Mouse (Mus musculus) c-Kit-positive CD71-positive TER-119-positive erythroid progenitor cells, embryonic 14.5 days (primary cell): ENCODE measurements around the gene Tbpl1.

Source experiments
- DNase-seq: peaks from one replicate; pipeline ENCODE4 v3.0.0-alpha.2; 2013; ENCODE audit warnings: low spot score

Tbpl1 gene

DNA sequence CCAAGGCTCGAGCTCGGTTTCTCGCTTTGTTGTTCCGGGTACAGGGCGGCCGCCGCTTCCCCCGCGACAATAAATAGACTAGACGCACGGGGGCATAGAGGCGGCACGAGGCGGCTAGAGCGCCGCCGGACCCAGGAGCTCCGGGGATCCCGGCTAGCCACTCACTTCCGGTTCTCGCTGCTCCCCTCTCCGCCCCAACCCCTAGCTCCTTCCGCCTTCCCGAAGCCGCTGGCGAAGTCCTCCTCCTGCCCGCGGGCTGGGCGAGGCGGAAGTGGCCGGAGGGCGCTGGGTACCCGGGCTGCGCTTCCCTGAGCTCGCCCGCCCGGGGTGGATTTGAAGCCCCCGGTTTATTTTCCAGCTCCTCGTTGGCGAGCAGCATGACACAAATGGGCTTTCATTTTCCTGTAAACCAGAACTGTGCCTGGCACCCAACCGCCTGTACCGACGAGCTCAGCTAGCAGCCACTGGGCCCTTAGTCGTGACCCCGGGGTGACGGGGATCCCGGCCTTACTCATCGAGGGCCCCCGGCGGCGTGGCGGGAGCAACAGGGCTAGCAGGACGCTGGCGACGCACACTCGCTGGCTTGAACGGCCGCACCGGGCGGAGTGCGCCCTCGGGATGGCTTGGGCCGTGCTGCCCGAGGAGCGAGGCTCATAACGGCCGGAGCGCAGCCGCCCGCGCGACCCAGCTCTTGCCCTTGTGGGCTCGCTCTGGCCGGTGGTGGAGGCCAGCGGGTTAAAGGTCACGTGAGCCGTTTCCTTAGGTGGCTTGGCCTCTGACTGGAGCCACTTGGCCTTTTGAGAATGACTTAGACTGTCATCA lies at the start of gene Tbpl1:
Gene Tbpl1, minus strand, starts transcription at position 667 of the 822 bp plus-strand sequence.
- peak; percentile 91 for DNase-seq

DNA sequence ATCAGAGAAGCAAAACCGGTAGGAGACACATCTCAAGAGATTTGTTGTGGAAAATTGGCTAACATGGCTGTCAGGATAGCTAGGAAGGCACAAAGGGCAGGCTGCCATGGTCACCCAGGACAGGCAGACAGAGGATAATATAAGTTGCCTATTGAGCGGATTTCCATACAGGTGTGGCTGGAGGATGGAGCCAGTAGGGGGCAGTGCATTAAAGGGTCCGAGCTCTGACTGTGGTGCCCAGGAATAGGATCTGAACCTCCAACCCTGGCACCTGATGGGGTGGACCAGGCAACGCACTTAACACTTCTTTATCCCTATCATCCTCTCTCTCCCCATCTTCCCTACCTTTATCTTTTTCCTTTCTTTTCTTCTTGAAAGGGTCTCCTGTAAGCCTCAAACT lies 49.7 kb upstream of the Tbpl1 start:
- DNase-seq: no peak

DNA sequence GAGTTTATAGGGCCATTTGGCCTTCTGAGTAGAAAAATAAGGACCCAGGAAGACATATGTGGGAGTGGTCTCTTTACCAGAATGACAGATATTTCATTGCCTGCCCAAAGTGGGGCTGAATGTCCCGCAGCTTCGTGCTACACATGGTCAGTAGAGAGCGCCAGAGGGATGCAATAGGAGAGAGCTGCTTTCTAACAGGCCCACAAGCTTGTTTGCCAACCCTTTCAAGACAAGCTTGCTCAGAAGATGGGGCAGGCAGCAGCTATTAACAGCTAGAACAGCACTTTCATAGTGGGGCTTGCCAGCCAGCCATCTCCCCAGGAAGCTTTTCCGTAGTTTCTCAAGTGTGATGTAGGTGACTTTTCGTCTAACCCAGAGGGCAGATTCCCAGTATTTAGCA lies 46.2 kb upstream of the Tbpl1 start:
- DNase-seq: no peak

DNA sequence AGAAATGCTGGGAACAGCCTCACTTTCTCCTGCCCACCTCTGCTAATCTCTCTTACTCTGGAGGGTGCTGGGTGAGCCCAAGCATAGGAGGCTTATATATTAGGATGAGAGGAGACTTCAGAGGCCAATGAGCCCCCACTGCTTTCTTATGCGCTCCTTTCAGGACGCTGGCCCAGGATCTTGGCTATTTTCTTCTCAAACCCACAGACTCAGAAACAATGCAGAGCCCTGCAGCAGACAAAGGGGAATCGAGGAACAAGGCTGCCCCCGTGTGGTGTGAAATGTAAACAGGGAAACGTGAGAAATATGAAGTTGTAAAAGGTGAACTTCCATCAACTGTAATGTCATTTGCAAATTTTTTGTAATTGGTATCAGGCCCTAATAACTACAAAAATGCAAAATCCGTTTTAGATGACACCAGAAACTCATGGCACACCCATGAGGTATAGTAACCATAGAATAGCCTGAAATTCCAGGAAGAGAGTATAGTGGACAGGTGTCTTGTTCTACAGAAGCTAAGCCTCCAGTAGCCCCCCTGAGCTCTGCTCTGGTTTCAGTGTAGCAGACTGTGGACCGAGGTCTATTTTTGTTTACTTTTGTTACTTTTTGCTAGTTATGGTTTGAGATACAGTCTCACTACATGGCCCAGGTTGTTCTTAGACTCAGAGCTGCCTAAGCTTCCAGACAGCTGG lies 44.4 kb upstream of the Tbpl1 start:
- DNase-seq: no peak

DNA sequence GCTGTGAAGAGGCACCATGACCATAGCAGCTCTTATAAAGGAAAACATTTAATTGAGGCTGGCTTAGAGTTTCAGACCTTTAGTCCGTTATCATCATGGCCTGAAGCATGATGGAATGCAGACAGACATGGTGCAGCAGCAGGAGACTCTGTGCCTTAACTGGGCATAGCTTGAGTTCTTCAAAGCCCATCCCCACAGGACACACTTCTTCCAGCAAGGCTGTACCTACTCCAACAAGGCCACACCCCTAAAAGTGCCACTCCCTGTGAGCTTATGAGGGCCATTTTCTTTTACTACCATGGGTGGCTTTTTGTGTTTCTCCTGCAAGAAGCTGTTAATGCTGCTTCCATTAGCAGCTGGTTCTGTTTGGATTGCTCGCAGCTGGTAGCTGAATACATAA lies 43.7 kb upstream of the Tbpl1 start:
- no peak for DNase-seq

DNA sequence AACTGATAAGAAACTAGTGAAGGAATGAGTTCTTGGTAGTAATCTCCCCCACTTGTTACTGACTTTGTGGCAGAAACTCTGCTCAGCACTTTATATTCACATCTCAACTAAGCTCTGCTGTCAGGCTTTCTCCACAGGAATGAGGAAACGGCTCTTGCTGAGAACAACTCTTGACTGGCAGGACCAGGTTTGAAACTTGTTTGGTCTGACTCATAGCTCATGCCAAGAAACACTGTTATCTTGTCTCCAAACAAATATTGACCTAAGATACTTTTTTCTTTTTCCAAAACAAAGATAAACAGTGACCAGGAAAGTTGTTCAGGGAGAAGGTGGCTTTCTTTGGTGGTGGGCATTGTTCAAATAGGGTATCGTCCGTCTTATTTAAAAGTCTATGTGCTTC lies 42.9 kb upstream of the Tbpl1 start:
- DNase-seq: no peak

DNA sequence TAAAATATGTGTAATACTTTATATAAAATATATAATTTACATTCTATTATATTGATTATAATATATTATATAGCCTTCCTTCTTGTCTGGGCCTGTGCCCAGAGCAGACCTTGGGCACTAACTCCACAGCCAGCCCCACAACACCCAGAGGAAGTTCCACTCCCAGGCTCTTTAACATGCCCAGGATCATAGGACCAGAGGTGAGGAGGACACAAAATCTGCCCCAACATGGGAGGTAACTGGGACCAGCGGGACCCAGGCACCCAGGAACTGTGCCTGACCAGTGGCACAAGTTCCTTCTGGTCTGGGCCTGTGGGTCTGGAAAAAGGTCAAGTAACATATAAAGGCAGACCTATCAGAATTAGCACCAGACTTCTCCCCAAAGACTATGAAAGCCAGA lies 22.5 kb upstream of the Tbpl1 start:
- no peak for DNase-seq

DNA sequence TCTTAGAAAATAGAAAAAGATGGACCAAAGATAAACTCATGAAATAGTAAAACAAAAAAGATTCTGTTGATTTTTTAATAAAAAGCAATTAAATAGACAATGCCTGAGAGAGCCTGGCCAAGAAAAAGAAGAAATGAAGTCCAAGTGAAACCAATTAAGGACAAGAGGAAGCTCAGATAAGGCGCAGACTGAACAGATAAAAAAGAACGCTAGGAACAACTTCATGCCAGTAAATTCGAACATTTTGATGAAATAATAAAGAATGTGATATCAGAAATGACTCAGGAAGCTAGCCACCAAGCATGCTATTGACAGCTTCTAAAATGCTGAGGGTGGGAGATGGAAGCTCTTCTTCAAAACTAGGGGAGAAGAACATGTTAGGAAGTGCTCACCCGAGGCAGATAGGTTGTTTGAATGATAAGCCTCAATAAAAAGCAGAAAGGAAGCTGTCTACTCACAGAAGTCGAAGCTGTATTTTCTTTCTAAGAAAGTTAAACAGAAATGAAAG lies 19.5 kb upstream of the Tbpl1 start:
- no peak for DNase-seq

DNA sequence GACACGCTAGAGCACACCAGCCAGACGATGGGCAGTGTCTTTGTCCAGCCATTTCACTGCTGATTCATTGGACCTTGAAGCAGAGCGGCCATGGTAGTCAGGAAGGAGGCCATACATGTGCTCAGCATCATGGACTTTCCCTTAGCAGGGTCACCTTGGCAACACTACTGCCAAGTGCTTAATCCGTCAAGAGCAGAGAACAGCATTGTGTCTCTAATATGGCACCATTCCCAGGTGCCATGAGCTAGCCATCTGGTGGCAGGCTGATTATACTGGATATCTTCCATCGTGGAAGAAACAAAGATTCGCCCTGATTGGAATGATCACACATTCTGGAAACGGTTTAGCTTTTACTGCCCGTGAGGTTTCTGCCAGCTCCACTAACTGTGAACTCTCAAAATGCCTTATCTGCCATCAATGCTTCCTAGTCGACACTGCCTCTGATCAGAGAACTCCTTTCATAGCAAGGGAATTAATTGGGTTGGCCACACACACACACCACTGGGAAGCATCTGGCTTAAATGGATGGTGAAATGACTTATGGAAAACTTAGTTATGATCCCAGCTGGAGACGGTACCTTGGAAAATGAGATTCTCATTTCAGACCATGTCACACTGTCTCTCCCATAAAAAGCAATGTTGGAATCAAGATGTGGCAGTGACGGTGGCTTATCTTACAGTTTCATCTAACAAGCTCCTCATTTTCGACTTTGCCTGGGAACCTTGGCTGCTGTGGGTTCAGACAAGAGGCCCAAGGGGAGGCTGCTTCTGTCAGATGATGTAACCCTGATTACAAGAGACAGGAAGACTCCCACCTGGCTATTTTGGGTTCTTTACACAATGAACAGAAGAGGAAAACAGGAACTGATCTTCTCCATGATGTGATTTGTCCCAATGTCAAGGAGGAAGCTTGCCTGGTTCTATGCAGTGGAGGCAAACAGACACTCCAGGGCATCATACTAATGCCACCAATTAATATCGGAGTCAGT lies 14.9 kb upstream of the Tbpl1 start:
- DNase-seq: no peak

DNA sequence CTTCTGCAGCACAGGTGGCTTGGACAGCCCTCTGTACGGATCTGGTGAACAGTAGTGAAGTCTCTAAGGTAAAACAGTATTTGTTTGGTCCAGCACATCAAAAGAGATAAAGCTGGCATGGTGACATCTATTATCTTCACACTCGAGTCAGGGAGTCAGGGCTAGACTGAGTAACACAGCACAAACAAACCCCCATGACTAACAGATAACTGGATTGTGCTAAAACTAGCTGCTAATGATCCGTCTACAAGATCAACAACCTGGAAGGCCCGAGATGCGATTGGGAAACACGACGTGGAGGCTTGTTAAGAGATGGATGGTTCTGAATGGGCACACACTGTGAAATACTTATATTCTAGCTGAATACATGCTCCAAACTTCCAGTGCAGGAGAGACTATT lies 14.2 kb upstream of the Tbpl1 start:
- DNase-seq: no peak

DNA sequence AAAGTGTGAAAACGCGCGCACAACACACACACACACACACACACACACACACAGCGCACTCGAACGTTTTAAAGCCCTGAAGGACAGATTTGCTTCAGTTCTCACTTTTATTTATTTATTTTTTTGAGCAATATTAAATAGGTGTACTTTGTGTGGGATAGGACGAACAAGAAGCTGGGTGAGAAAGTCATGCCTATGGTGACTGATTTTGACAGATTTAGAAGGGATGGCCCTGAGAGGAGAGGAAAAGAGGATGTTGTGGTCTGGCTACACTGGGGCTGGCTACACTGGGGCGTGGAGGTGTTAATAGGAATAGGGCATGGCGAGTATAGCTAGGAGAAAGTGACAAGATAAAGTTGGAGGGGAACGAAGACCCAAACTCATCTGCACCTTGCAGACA lies 443 bp upstream of the Tbpl1 start:
- no peak for DNase-seq

DNA sequence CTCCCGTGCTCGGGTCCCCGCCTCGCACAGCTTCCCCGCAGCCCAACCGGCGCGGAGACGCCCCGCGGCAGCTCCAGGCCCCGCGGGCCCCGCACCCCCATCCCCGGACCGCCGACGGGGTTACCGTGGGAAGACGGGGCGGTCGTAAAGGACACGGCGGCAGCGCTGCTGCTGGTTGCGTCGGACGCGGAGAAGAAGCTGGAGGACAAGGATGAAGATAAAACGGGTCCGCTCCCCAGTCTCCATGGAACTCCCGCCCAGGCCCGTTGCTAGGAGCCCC lies 806 bp downstream of the Tbpl1 start:
- DNase-seq: no peak

DNA sequence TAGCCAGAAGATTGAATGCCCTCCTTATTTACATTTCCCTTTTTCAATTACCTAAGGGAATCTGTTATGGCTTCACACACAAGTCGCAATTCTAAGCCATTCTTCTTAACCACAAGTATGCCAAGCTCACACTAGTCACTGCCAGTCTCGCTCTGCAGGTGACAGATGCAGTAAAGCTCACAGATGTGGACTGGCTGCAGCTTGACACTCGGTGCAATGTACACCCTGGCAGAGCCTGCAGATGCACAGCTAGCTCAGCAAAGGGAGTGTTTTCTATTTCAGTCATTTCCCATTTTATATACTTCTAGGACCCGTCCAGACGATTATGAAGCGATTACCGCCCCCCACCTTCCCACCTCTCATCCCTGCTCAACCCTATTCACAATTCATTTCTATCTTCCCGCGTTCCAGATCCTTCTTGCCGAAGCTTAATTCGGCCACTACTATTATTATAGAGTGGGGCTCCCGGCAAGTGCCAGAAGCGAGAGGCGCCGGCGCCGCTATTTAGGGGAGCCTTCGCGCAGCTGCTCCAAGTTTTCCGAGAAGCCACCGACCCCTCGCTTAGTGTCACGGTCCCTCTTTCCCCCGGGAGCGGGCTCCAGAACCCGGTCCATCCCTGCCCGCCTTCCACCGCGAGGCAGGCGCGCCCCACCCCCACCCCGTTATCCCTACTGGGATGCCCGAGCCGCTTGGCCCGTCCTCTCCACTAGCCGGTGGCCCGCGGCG lies 1.3 kb downstream of the Tbpl1 start:
- DNase-seq: no peak

DNA sequence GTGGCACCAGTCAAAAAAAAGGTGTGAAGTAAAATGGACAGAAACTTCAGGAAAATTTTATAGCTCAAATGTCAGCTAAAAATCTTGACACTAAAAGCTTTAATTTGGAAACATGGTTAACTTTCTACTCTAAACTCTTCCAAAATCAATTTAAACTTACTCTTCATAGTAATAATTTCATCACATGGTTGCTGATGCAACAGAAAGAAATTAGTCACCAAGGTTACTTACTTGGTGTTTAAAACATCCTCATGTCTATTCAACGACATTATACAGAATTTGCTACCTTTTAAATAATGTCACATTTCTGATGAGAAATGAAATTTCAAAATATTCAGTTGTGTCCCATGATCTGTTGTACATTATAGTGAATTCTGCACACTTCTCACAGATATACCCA lies 3.5 kb downstream of the Tbpl1 start:
- DNase-seq: no peak

DNA sequence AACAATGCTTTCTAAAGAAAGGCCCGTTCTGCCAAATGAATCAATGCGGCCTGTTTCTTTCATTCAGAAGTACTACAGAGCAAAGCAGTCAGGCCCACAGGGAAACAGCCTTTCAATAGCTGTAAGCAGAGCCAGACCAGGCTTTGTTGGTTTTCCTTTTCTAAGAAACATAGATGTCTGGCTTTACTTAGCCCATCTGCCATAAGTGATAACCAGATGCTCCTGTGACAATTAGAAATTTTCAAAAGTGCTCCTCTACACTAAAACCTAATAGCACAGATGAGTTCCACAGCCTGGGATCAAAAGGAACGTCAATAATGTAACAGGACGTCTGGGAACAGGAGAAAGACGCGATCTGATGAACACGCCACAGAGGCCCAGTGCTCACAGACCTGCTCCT lies 5.4 kb downstream of the Tbpl1 start:
- no peak for DNase-seq

DNA sequence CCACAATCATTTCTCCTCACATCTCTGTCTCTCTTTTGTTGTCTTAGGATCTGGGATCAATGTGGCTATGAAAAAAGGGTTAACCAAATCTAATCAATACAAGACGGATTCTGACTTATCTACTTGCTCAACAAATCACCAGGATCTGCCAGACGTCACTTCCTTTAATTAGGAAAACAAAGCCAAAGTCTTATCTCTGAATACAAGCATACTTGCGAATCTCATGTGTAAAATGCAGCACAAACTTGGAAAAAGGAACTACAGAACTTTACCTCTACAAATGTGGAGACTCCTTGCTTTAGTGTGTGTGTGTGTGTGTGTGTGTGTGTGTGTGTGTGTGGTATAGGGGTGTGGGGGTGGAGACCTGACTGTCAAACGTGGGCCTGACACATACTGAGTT lies 6.6 kb downstream of the Tbpl1 start:
- no peak for DNase-seq

DNA sequence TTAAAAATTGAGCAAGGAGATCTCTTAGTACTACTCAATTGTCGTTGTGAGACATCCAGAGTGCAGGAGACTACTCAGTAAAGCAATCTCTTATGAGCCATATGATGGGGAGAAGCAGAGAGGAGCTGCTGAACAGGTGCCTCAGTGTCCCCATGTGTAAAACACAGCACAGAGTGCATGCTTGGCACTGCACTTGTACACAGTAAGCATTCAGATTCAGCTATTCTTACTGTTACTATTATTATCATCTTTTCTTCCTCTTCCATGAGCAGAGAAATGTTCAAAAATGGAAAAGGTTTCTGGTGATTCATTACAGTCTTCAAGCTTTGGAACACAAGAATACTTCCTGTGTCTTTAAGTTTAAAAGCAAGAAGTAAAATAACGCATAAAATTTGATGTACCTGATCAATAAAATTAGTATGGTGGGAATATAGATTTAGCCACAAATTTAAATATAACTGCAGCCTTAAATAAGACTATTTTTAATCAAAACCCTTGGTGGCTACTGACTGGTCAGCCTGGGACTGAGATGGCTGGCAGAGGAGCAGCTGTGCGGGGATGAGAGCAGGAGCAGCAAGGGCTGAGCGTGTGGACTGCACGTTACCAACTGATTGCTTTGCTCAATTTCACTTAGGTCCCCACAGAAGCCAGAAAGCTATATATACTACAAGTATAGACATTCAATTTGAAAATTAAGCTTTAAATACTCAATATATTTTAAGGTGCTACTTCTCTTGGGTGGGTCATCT lies 10.8 kb downstream of the Tbpl1 start:
- no peak for DNase-seq

DNA sequence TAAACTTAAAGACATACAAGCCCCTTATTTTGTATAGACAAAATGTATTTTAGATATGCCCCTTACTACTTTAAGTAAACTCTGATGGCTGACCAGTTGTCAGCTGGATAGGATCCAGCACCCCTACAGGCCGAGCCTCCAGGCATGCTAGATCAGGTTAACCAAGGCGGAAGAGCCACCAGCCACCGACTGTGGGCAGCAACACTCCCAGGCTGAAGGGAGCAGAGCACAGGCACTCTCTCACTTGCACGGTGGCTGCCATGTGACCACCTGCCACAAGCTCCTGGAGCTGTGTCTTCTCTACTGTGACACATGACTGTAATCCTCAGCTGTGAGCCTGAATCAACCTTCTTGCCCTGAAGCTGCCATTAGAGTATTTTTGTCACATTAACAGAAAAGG lies 13.3 kb downstream of the Tbpl1 start:
- DNase-seq: no peak

DNA sequence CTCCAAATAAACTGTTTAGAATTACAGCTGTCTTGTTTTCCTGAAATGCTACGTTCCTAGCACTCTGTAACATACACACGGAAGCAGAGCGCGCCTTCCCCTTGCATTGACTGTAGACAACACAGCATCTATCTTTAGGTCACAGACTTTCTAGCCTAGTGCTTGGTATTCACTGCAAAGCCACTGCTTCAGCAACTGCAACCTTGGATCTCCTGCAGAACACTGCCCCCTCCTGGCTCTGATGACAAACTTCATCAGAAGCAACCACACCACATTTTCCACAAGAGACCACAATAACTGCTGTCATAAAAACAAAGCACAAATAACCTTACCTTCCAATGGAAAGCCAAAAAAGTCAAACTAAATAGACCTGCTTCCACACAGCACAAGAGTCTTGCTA lies 17.2 kb downstream of the Tbpl1 start:
- DNase-seq: no peak

DNA sequence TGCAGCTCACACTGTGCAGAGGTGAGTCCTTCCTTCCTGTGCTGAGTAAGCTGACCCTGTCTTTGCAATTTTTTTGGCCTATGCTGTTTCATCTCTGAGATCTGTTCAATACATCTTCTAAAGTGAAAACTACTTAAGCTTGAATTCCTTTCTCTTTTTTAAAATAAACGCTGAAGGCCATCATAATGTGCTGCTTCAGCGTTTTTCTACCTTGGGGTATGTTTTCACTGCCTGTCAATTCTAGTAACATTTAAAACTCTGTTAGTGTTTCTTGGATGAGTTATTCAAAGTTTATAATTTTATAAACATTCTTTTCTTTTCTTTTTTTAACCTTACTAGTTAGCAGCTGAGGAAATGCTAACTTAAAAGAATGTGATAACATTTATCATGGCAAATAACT lies 18.8 kb downstream of the Tbpl1 start:
- no peak for DNase-seq

DNA sequence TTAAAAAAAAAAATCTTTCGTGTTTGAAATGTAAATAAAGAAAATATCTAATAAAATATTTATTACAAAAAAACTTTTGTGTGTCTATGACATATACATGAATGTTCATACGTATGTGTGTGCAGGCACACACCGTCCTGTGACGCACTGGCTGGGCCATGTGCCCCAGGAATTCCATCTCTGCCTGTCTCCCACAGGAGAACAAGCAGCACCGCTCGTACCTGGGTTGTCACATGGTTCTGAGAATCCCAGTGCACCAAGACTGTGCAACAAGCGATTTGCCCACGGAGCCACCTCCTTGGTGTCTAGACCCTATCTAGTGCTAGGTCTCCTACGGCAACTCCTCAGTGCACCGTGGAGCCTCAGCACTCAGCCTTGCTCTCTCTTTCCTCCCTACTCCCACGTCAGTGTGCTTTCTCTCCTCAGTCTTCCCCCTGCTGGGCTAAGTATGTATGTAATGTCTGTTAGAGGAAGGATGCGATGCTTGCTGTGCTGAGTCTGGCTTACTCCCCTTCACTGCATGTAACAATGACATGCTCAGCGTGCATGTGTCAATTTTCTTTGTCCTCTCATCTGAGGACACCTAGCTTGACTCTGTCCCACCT lies 21.5 kb downstream of the Tbpl1 start:
- no peak for DNase-seq
